Mouse (Mus musculus) embryonic fibroblast, embryonic 13.5 days (primary cell): ENCODE results near the gene Ube2s.

ENCODE experiments used
- CTCF ChIP-seq: IDR thresholded peaks from 2 replicates; pipeline ENCODE4 v1.5.1; 2011; ENCODE audit warnings: mild to moderate bottlenecking, control low read depth, low read length, moderate library complexity, borderline replicate concordance; ENCODE audit not compliant: insufficient read depth
- POLR2A ChIP-seq: IDR thresholded peaks from 2 replicates; pipeline ENCODE4 v1.6.1; 2011; ENCODE audit warnings: low read depth, mild to moderate bottlenecking, control low read depth, low read length, moderate library complexity

DNA sequence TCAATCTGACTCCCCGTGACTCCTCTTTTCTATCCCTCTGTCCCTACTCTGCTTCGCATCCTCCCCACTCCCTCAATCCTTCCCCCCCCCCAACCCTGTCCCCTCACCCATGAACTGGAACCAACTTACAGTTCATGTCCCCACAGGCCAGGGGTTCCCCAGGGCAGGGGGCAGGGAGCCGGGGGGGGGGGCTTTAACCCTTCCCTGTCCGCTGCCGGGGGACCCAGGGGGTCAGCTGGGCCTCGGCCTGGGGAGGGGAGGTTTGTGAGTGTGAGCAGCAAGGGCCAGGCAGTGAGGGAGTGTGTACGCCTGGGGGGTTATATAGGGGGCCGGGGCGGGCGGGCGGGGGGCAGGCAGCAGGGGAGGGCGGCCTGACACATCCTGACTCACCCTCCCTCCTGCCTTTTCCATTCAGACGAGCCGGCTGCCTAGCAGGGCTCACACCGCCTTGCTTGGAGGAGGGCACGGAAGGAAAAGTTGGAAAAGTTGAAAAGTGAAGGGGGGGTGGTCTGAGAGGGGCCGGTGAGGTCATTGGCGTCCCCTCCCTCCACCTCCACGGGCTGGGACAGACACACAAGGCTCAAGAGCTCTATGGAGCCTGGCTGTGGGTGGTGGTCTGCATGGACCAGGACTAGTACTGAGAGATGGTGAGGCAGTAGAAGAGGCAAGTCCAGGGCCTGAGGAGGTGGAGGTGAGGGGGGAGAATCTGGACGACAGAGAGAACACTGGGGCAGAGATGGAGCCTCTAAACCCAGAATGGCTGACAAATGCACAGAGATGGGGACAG is 34.3 kb downstream of the Ube2s start:
- TF ChIP-seq CTCF (no peak), POLR2A (no peak; the same call in 1 of the 2 replicates)
